Mouse (Mus musculus) ES-E14 (cell line): ENCODE data around the gene Cerkl. TPM values are rescaled to one million over a fixed set of nuclear protein-coding genes. Genes with fewer than 3 reads are reported as not detected.
A peak's percentile ranks its signal among the peaks of the same experiment; 100 is the strongest.

ENCODE experiments used
- DNase-seq: peaks from one replicate; pipeline ENCODE4 v3.0.0-alpha.2; 2013; ENCODE audit warnings: low read depth, low spot score
- H3K27ac ChIP-seq: 2 replicates; pipeline ENCODE4 v1.5.1; 2012; ENCODE audit warnings: low read depth, mild to moderate bottlenecking, low read length, moderate library complexity, mixed read lengths; ENCODE audit not compliant: poor library complexity, insufficient read depth, severe bottlenecking
- H3K36me3 ChIP-seq: 2 replicates; pipeline ENCODE4 v1.6.1; 2012; ENCODE audit warnings: mild to moderate bottlenecking, low read length, moderate library complexity, mixed read lengths; ENCODE audit not compliant: control insufficient read depth, poor library complexity, insufficient read depth, severe bottlenecking
- H3K4me1 ChIP-seq, 2 experiments: fragments of 150-350 bp in 1 of 2; sonication (generic) in 1 of 2; 2 replicates each; pipeline ENCODE4 v1.6.1; 2012; ENCODE audit warnings: low read length in 2 of 2, mild to moderate bottlenecking in 1 of 2, mixed read lengths in 1 of 2; ENCODE audit not compliant: control insufficient read depth in 2 of 2, insufficient read depth in 2 of 2, poor library complexity in 1 of 2
- H3K4me3 ChIP-seq, 2 experiments: fragments of 150-350 bp in 1 of 2; sonication (generic) in 1 of 2; 2 replicates each; pipeline ENCODE4 v1.5.1; 2012; ENCODE audit warnings: low read length in 2 of 2, low read depth in 1 of 2, mild to moderate bottlenecking in 1 of 2, mixed read lengths in 1 of 2; ENCODE audit not compliant: insufficient read depth in 1 of 2, poor library complexity in 1 of 2, severe bottlenecking in 1 of 2
- H3K9ac ChIP-seq: 2 replicates; pipeline ENCODE4 v1.6.1; 2012; ENCODE audit warnings: low read depth, mild to moderate bottlenecking, low read length, mixed read lengths; ENCODE audit not compliant: poor library complexity, insufficient read depth, severe bottlenecking
- H3K9me3 ChIP-seq: fragments of 150-350 bp; sonication (generic); 2 replicates; pipeline ENCODE4 v1.6.1; 2012; ENCODE audit warnings: low read depth, mild to moderate bottlenecking, low read length; ENCODE audit not compliant: control insufficient read depth, insufficient read depth
- CHD2 ChIP-seq: IDR thresholded peaks from 2 replicates; pipeline ENCODE4 v1.6.1; 2014; ENCODE audit warnings: mild to moderate bottlenecking, low read depth, low read length, inconsistent platforms
- HCFC1 ChIP-seq: IDR thresholded peaks from 2 replicates; pipeline ENCODE4 v1.6.1; 2012; ENCODE audit warnings: low read length, inconsistent platforms, borderline replicate concordance; ENCODE audit not compliant: insufficient read depth
- MAFK ChIP-seq: IDR thresholded peaks from 2 replicates; pipeline ENCODE4 v1.6.1; 2014; ENCODE audit warnings: mild to moderate bottlenecking, low read depth, low read length, inconsistent platforms; ENCODE audit not compliant: insufficient read depth
- ZC3H11A ChIP-seq: IDR thresholded peaks from 2 replicates; pipeline ENCODE4 v1.6.1; 2012; ENCODE audit warnings: low read depth, mild to moderate bottlenecking, inconsistent platforms, low read length, borderline replicate concordance
- ZNF384 ChIP-seq: IDR thresholded peaks from 2 replicates; pipeline ENCODE4 v1.6.1; 2012; ENCODE audit warnings: low read depth, low read length, inconsistent platforms
- in situ Hi-C, 2 experiments: fragments of 600-800 bp; cut with MboI; formaldehyde crosslinking; loops; one replicate each; pipeline ENCODE4 v1.15.1; 2025; ENCODE audit warnings: low sequenced_read_pairs in 2 of 2, inconsistent platforms in 1 of 2; ENCODE audit not compliant: unreplicated experiment in 2 of 2
- total RNA-seq: library from RNA; depleted of rRNA; stranded (reverse); fragments of 300-350 nt; gene quantifications from 2 replicates; pipeline ENCODE4 v1.2.3, GENCODE M21; 2012

Cerkl gene
- total RNA-seq, 1 experiment = 1.4 TPM

DNA sequence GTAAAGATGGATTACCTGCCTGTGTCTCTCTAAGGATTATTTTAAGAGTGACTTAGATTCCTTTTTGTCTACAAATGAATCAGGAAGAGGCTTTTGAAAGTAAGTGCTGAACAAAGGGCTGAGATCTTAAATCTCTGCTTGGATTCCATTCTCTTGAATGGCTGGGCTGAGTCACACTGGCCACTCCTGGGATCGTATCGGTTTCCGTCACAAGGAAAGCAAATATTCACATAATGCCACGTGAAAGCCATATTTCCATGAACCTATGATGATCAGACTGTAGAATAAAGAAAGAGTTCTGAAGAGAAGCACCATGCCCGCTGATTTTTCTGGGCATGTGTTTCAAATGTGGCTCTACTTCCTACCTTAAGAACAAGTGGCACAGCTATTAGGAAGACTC is 57.8 kb downstream of the Cerkl start:
- Histone ChIP-seq H3K9ac (no peak overlapping the region), H3K27ac (no peak overlapping the region), H3K36me3 (no peaks in the 10 kb centered on the region), H3K4me1 (no peaks in the 10 kb centered on the region), H3K9me3 (no peaks in the 10 kb centered on the region), H3K4me3 (no peak overlapping the region)
- no peak for DNase-seq
- in situ Hi-C loops = no loop called here
- no peak for TF ChIP-seq ZC3H11A
- no peak for TF ChIP-seq ZNF384
- no peak for TF ChIP-seq MAFK
- no peak for TF ChIP-seq CHD2
- TF ChIP-seq HCFC1 = no peak

GRCm38 (mm10) chr2:79398343-79398742 is 58.2 kb downstream of the Cerkl start:
- no peak overlapping the region for H3K9ac ChIP-seq
- no peak overlapping the region for H3K4me3 ChIP-seq
- H3K4me1 ChIP-seq = no peaks in the 10 kb centered on the region
- H3K9me3 ChIP-seq = no peaks in the 10 kb centered on the region
- in situ Hi-C loops = no loop called here
- TF ChIP-seq CHD2 = no peak
- TF ChIP-seq ZC3H11A = no peak
- TF ChIP-seq ZNF384 = no peak
- no peak for TF ChIP-seq HCFC1
- TF ChIP-seq MAFK = no peak
- DNase-seq = no peak
- H3K36me3 ChIP-seq = no peaks in the 10 kb centered on the region
- no peak overlapping the region for H3K27ac ChIP-seq

GRCm38 (mm10) chr2:79397107-79397506 is 59.5 kb downstream of the Cerkl start:
- DNase-seq = no peak
- no peaks in the 10 kb centered on the region for H3K9me3 ChIP-seq
- TF ChIP-seq ZNF384 (no peak), MAFK (no peak), ZC3H11A (no peak), CHD2 (no peak), HCFC1 (no peak)
- no peaks in the 10 kb centered on the region for H3K36me3 ChIP-seq
- no peak overlapping the region for H3K9ac ChIP-seq
- in situ Hi-C loops = no loop called here
- no peaks in the 10 kb centered on the region for H3K4me1 ChIP-seq
- H3K4me3 ChIP-seq = no peak overlapping the region
- H3K27ac ChIP-seq = no peak overlapping the region

DNA sequence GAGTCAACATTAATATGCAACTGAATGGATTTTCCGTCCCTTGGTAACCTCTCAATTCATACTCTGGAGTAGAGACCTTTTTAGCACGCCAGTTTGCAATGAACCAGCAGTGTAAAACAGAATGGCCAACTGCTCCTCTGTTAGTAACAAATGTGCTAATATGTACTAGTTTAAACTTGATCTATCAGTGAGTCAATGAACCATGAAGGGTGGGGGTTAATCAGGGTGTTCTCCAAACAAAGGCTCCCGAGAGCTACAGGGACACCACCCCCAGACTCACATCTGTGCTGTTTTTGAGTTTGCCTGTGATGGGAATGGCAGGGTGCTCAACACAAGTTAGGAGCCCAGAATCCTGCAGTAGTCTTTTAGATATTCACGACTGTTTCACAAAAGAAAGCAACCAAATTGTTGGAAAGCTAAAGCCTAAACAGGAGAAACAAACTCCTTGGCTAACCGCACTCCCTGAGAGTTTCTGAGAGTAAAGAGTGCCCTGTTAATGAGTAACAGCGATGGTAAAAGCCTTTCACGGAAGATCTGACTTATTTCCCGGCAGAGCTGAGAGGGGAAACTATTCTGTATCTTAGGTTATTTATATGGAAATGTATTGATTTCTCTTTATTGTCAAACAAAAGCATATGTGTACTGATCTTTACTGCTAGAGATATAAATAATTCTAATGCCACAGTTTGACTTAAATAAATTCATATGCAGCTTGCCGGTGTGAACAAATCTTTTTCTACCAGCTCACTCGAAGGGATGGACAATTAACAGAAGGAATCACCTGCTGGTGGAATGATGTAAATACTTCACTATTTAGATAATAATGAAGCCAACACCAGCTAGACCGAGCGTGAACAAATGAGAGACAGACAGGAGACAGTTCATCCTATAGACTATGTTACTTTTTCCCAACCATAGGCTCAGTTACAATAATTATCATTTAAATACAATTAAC is 77.2 kb downstream of the Cerkl start:
- no peak overlapping the region for H3K9ac ChIP-seq
- in situ Hi-C loops = loop anchor here (5.0 to 10.0 kb wide), 2 partner anchors 115 to 118 kb away; no protein-coding TSS in a partner anchor
- no peak overlapping the region; the same call in 1 of the 2 replicates for H3K27ac ChIP-seq
- 0 out of 4 replicates have a peak overlapping the region, but pooled peaks of 1 of the 2 experiments have one; percentile 2 for H3K4me3 ChIP-seq
- TF ChIP-seq ZNF384 (no peak), ZC3H11A (0 out of 2 replicates have a peak, but pooled peaks have one; percentile 0), MAFK (no peak)
- H3K4me1 ChIP-seq = peaks cover 5 to 8% of the 10 kb centered on the region in 2 experiments; a peak in 3 of 4 replicates
- H3K36me3 ChIP-seq = no peaks in the 10 kb centered on the region
- peak; percentile 34 for DNase-seq
- H3K9me3 ChIP-seq = no peaks in the 10 kb centered on the region
